Mouse (Mus musculus) limb, embryonic 14.5 days (tissue): Measurements from ENCODE around the gene Tmem247. TPM values are rescaled to one million over a fixed set of nuclear protein-coding genes. Genes with fewer than 3 reads are reported as not detected.

Experiments used
- ATAC-seq: fragments of 200-750 bp; cut with Nextera tagmentation; 2 replicates; pipeline ENCODE4 v1.8.0; 2017; ENCODE audit warnings: low read depth, moderate number of reproducible peaks, moderate TSS enrichment; ENCODE audit not compliant: low FRiP score
- DNase-seq: peaks from one replicate; pipeline ENCODE4 v3.0.0-alpha.2; 2015; ENCODE audit warnings: low spot score
- H3K27ac ChIP-seq: fragments of 300-500 bp; sonication (generic); replicated peaks from 2 replicates; pipeline ENCODE4 v1.5.1; 2014; ENCODE audit warnings: low read depth, mild to moderate bottlenecking, low read length, moderate library complexity, mixed read lengths
- H3K27me3 ChIP-seq: fragments of 300-500 bp; sonication (generic); 2 replicates; pipeline ENCODE4 v1.6.1; 2014; ENCODE audit warnings: low read length, mixed read lengths; ENCODE audit not compliant: control insufficient read depth, insufficient read depth
- H3K36me3 ChIP-seq: fragments of 300-500 bp; sonication (generic); 2 replicates; pipeline ENCODE4 v1.6.1; 2014; ENCODE audit warnings: mild to moderate bottlenecking, low read length, moderate library complexity, mixed read lengths; ENCODE audit not compliant: control insufficient read depth, insufficient read depth
- H3K4me1 ChIP-seq: fragments of 300-500 bp; sonication (generic); 2 replicates; pipeline ENCODE4 v1.6.1; 2014; ENCODE audit warnings: antibody characterized with exemption, low read length, mixed read lengths; ENCODE audit not compliant: control insufficient read depth, insufficient read depth
- H3K4me2 ChIP-seq: fragments of 300-500 bp; sonication (generic); replicated peaks from 2 replicates; pipeline ENCODE4 v1.6.1; 2014; ENCODE audit warnings: low read depth, mild to moderate bottlenecking, low read length, moderate library complexity; ENCODE audit not compliant: severe bottlenecking
- H3K4me3 ChIP-seq: fragments of 300-500 bp; sonication (generic); replicated peaks from 2 replicates; pipeline ENCODE4 v1.5.1; 2014; ENCODE audit warnings: low read length
- H3K9ac ChIP-seq: fragments of 300-500 bp; sonication (generic); 2 replicates; pipeline ENCODE4 v1.6.1; 2014; ENCODE audit warnings: mild to moderate bottlenecking, low read depth, low read length, moderate library complexity; ENCODE audit not compliant: severe bottlenecking
- H3K9me3 ChIP-seq: fragments of 300-500 bp; sonication (generic); 2 replicates; pipeline ENCODE4 v1.6.1; 2016; ENCODE audit warnings: low read length; ENCODE audit not compliant: control insufficient read depth
- POLR2A ChIP-seq: fragments of 200-500 bp; IDR thresholded peaks from 2 replicates; pipeline ENCODE4 v1.8.0; 2012; ENCODE audit warnings: inconsistent platforms, mild to moderate bottlenecking, moderate library complexity, borderline replicate concordance; ENCODE audit not compliant: insufficient read depth, insufficient read length; ENCODE audit errors: extremely low read depth
- WGBS: fragments of 180-500 bp; shearing (Covaris S2); extraction: QIAGEN DNeasy Blood & Tissue Kit; methylation state at CpG from one replicate; pipeline ENCODE4 v1.1.7; 2014; 5-methylcytosine and 5-hydroxymethylcytosine counted together
- polyA plus RNA-seq, 2 experiments: library from polyadenylated mRNA; depleted of rRNA in 1 of 2; stranded (reverse) in 1 of 2; unstranded in 1 of 2; fragments of >200 nt; fragmentation: Nextera tagmentation in 1 of 2; extraction: Ambion mirVana in 1 of 2; gene quantifications; 2 replicates each; pipeline versions ENCODE4 v1.2.1 to v1.2.3; 2012 to 2014

Gene Tmem247
- polyA plus RNA-seq, 2 experiments = not detected

GRCm38 (mm10) chr17:86913003-86913607 is 4.0 kb upstream of the Tmem247 start:
- no peak overlapping the region for H3K27ac ChIP-seq
- no peak overlapping the region for H3K4me2 ChIP-seq
- H3K4me3 ChIP-seq = no peak overlapping the region
- no peaks in the 10 kb centered on the region for H3K36me3 ChIP-seq
- WGBS = 75% methylated on average over 7 of the region's 7 CpGs
- ATAC-seq = no peak
- no peaks in the 10 kb centered on the region for H3K4me1 ChIP-seq
- no peak for DNase-seq
- H3K9me3 ChIP-seq = no peaks in the 10 kb centered on the region
- H3K27me3 ChIP-seq = no peaks in the 10 kb centered on the region
- H3K9ac ChIP-seq = no peak overlapping the region
- TF ChIP-seq POLR2A = no peak

DNA sequence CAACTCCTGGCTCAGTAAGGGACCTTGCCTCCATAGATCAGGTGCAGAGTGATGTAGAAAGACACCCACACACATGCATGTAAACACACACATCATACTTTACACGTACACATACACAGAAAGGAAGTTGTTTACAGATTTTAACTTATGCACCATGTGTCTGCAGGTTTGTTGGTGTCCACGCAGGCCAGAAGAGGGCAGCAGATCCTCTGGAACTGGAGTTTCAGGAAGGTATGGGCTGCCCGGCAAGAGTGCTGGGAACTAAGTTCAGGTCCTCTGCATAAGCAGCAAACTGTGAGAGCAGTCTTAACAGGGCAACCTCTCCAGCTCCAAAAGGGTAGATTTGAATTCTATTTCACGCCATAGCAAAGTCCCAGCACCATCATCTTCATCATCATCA is 1.6 kb upstream of the Tmem247 start:
- Histone ChIP-seq H3K4me3 (no peak overlapping the region), H3K4me1 (no peaks in the 10 kb centered on the region), H3K36me3 (no peaks in the 10 kb centered on the region), H3K9me3 (no peaks in the 10 kb centered on the region), H3K27ac (no peak overlapping the region), H3K27me3 (no peaks in the 10 kb centered on the region), H3K9ac (no peak overlapping the region), H3K4me2 (no peak overlapping the region)
- DNase-seq (no peak), ATAC-seq (no peak)
- WGBS = 82% methylated on average over 4 of the region's 4 CpGs
- TF ChIP-seq POLR2A = no peak

DNA sequence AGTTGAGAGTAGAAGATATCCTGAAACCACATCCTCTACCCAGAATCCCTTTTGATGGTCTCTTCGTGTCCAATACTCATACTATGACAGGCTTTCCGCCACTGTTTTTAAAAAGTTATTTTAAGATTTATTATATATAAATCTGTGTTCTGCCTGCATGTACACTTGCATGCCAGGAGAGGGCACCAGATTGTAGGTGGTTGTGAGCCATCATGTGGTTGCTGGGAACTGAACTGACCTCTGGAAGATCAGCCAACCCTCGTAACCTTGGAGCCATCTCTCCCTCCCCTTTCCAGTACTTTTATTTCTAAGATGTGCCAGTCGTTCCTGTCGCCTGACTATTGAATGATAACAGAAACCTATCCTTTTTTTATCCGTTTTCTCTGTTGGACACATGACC is 1.6 kb downstream of the Tmem247 start:
- H3K4me1 ChIP-seq = peaks cover 8% of the 10 kb centered on the region; the same call in 1 of the 2 replicates
- no peak for DNase-seq
- no peaks in the 10 kb centered on the region for H3K36me3 ChIP-seq
- no peak overlapping the region for H3K9ac ChIP-seq
- no peak overlapping the region for H3K4me2 ChIP-seq
- H3K27me3 ChIP-seq = no peaks in the 10 kb centered on the region
- H3K4me3 ChIP-seq = no peak overlapping the region
- H3K9me3 ChIP-seq = no peaks in the 10 kb centered on the region
- 73% methylated on average over 6 of the region's 6 CpGs for WGBS
- ATAC-seq = no peak
- no peak overlapping the region for H3K27ac ChIP-seq
- TF ChIP-seq POLR2A = no peak

DNA sequence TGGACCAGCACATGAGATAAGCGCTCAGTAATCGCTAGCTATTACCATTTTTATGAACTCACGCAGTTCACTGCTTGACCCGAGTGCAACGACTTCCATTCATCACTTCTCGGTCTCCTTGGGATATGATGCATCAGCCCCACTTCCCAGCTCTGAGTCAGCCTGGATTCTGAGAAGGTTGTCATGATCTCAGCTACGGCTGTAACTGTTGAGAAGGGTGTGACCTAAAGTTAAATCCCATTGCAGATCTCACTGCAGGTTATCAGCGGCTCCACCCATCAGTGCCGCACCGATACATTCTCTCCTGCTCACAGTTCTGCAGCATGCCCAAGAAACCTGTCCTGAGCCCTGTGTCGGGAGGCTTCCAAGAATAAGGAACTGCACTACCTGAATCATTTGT is 2.6 kb downstream of the Tmem247 start:
- no peak for DNase-seq
- H3K4me1 ChIP-seq = peaks cover 10% of the 10 kb centered on the region
- no peak for TF ChIP-seq POLR2A

DNA sequence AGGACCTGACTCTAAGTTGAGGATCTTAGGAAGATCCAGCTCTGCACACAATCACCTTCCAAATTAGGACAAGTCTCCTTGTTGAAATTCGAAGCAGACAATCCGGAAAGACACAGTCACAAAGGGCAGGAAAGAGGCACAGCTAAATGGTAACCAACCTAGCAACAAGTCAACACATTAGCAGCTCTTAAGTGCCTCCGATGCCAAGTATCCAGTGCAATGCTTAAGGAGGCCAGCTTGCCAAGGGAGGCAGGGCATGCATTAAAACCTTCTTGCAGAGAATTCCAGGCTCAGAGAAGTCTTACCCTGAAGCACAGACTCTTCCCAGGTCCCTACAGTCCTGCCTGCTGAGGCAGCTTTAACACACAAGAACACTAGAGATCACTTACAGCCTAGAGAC is 7.5 kb downstream of the Tmem247 start:
- Histone ChIP-seq H3K9me3 (no peaks in the 10 kb centered on the region), H3K27ac (no peak overlapping the region), H3K27me3 (no peaks in the 10 kb centered on the region), H3K36me3 (no peaks in the 10 kb centered on the region), H3K4me3 (no peak overlapping the region), H3K4me2 (no peak overlapping the region), H3K9ac (no peak overlapping the region; the same call in 1 of the 2 replicates), H3K4me1 (peaks cover 14% of the 10 kb centered on the region)
- TF ChIP-seq POLR2A = no peak
- 78% methylated on average over 3 of the region's 3 CpGs for WGBS
- DNase-seq (no peak), ATAC-seq (no peak)

More for the DNA sequence above, 2.6 kb downstream of the Tmem247 start:
- Histone ChIP-seq H3K9me3 (no peaks in the 10 kb centered on the region), H3K27ac (no peak overlapping the region), H3K36me3 (no peaks in the 10 kb centered on the region), H3K4me2 (no peak overlapping the region), H3K27me3 (no peaks in the 10 kb centered on the region), H3K9ac (no peak overlapping the region), H3K4me3 (no peak overlapping the region)
- no peak for ATAC-seq
- WGBS = 85% methylated on average over 11 of the region's 11 CpGs

DNA sequence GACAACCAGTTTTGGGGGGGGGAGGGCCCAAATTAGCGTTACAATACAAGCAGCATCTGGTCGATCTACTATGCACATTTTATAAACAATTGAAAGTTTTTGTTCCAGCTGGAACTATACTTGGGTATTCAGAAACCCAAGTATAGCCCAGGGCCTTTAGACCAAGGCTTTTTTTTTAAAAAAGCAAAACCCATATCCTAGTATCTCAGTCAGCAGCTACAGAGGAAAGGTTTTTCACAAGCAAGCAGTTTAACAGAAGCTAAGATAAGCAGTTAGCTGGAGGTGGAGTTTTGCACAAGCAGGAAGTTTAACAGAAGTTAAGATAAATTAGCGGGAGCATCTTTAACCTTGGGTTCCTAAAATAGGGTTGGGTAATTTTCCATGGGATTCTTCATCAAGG is 9.7 kb downstream of the Tmem247 start:
- ATAC-seq (no peak), DNase-seq (no peak)
- Histone ChIP-seq H3K4me3 (no peak overlapping the region), H3K27ac (no peak overlapping the region), H3K27me3 (no peaks in the 10 kb centered on the region), H3K9ac (no peak overlapping the region), H3K36me3 (no peaks in the 10 kb centered on the region), H3K4me2 (no peak overlapping the region), H3K9me3 (no peaks in the 10 kb centered on the region), H3K4me1 (peaks cover 14% of the 10 kb centered on the region)
- TF ChIP-seq POLR2A = no peak
- 88% methylated on average over 3 of the region's 3 CpGs for WGBS
